Mouse (Mus musculus) MEL (cell line): ENCODE data around the gene Kcmf1. TPM values are rescaled to one million over a fixed set of nuclear protein-coding genes. Genes with fewer than 3 reads are reported as not detected.
A peak's percentile ranks its signal among the peaks of the same experiment; 100 is the strongest.

Experiments
- DNase-seq: peaks from one replicate; pipeline ENCODE4 v3.0.0; 2011; ENCODE audit warnings: low read depth, low spot score
- H3K27ac ChIP-seq: 2 replicates; pipeline ENCODE4 v1.5.1; 2012; ENCODE audit warnings: low read depth, mild to moderate bottlenecking, control low read depth, low read length, moderate library complexity; ENCODE audit not compliant: control insufficient read depth
- H3K27me3 ChIP-seq, 2 experiments: fragments of 150-350 bp in 1 of 2; sonication (generic) in 1 of 2; 2 replicates each; pipeline ENCODE4 v1.6.1; 2012; ENCODE audit warnings: low read length in 2 of 2, mild to moderate bottlenecking in 2 of 2, improper control_type of control experiment in 1 of 2, moderate library complexity in 1 of 2; ENCODE audit not compliant: insufficient read depth in 2 of 2, control insufficient read depth in 1 of 2
- H3K36me3 ChIP-seq, 2 experiments: 2 replicates each; pipeline ENCODE4 v1.6.1; 2012 to 2014; ENCODE audit warnings: low read length in 2 of 2, improper control_type of control experiment in 1 of 2, inconsistent platforms in 1 of 2, mild to moderate bottlenecking in 1 of 2; ENCODE audit not compliant: insufficient read depth in 2 of 2, control insufficient read depth in 1 of 2
- H3K4me1 ChIP-seq, 2 experiments: fragments of 150-350 bp in 1 of 2; sonication (generic) in 1 of 2; 2 replicates each; pipeline ENCODE4 v1.6.1; 2012; ENCODE audit warnings: low read length in 2 of 2, improper control_type of control experiment in 1 of 2, mild to moderate bottlenecking in 1 of 2; ENCODE audit not compliant: insufficient read depth in 2 of 2, control insufficient read depth in 1 of 2
- H3K4me3 ChIP-seq, 2 experiments: fragments of 150-350 bp in 1 of 2; sonication (generic) in 1 of 2; 2 replicates each; pipeline ENCODE4 v1.5.1; 2012; ENCODE audit warnings: low read depth in 2 of 2, low read length in 2 of 2, mild to moderate bottlenecking in 2 of 2, moderate library complexity in 2 of 2, control low read depth in 1 of 2, improper control_type of control experiment in 1 of 2; ENCODE audit not compliant: control insufficient read depth in 1 of 2, insufficient read depth in 1 of 2
- H3K79me2 ChIP-seq: 2 replicates; pipeline ENCODE4 v1.6.1; 2012; ENCODE audit warnings: mild to moderate bottlenecking, low read length, moderate library complexity; ENCODE audit not compliant: control insufficient read depth, poor library complexity, insufficient read depth
- H3K9ac ChIP-seq: 2 replicates; pipeline ENCODE4 v1.6.1; 2012; ENCODE audit warnings: low read depth, mild to moderate bottlenecking, control low read depth, low read length, moderate library complexity; ENCODE audit not compliant: control insufficient read depth, poor library complexity, severe bottlenecking
- H3K9me3 ChIP-seq: fragments of 150-350 bp; sonication (generic); replicated peaks from 2 replicates; pipeline ENCODE4 v1.6.1; 2012; ENCODE audit warnings: mild to moderate bottlenecking, low read length, improper control_type of control experiment, moderate library complexity; ENCODE audit not compliant: insufficient read depth
- BHLHE40 ChIP-seq: IDR thresholded peaks from 2 replicates; pipeline ENCODE4 v1.6.1; 2012; ENCODE audit warnings: low read depth, mild to moderate bottlenecking, inconsistent platforms, low read length, improper control_type of control experiment, borderline replicate concordance
- CTCF ChIP-seq, 3 experiments: IDR thresholded peaks in 2 of 3; conservative IDR thresholded peaks in 1 of 3; 2 replicates each; pipeline ENCODE4 v1.5.1; 2011 to 2012; ENCODE audit warnings: low read length in 3 of 3, low read depth in 2 of 3, mild to moderate bottlenecking in 2 of 3, improper control_type of control experiment in 1 of 3, inconsistent platforms in 1 of 3, mixed read lengths in 1 of 3, moderate library complexity in 1 of 3; ENCODE audit not compliant: control insufficient read depth in 1 of 3, insufficient read depth in 1 of 3, poor library complexity in 1 of 3, severe bottlenecking in 1 of 3
- GATA1 ChIP-seq: IDR thresholded peaks from 2 replicates; pipeline ENCODE4 v1.6.1; 2011; ENCODE audit warnings: low read depth, low read length, improper control_type of control experiment
- HCFC1 ChIP-seq: IDR thresholded peaks from 2 replicates; pipeline ENCODE4 v1.6.1; 2012; ENCODE audit warnings: low read depth, mild to moderate bottlenecking, inconsistent platforms, low read length, improper control_type of control experiment, moderate library complexity
- KAT2A ChIP-seq: conservative IDR thresholded peaks from 2 replicates; pipeline ENCODE4 v1.6.1; 2012; ENCODE audit warnings: low read depth, low read length, improper control_type of control experiment, inconsistent platforms
- MAX ChIP-seq: IDR thresholded peaks from 2 replicates; pipeline ENCODE4 v1.6.1; 2011; ENCODE audit warnings: low read length, improper control_type of control experiment
- MYC ChIP-seq: IDR thresholded peaks from 2 replicates; pipeline ENCODE4 v1.6.1; 2011; ENCODE audit warnings: low read depth, mild to moderate bottlenecking, low read length, improper control_type of control experiment, moderate library complexity
- NELFE ChIP-seq: IDR thresholded peaks from 2 replicates; pipeline ENCODE4 v1.6.1; 2011; ENCODE audit warnings: low read depth, low read length, improper control_type of control experiment
- POLR2AphosphoS2 ChIP-seq: IDR thresholded peaks from 2 replicates; pipeline ENCODE4 v1.6.1; 2011; ENCODE audit warnings: low read length, improper control_type of control experiment
- SMC3 ChIP-seq: IDR thresholded peaks from 2 replicates; pipeline ENCODE4 v1.6.1; 2011; ENCODE audit warnings: low read depth, low read length, improper control_type of control experiment
- TAL1 ChIP-seq: IDR thresholded peaks from 2 replicates; pipeline ENCODE4 v1.6.1; 2012; ENCODE audit warnings: mild to moderate bottlenecking, inconsistent platforms, low read length, moderate library complexity, mixed read lengths
- USF1 ChIP-seq: IDR thresholded peaks from 2 replicates; pipeline ENCODE4 v1.6.1; 2014; ENCODE audit warnings: low read depth, mild to moderate bottlenecking, inconsistent platforms, low read length, improper control_type of control experiment, moderate library complexity
- ZC3H11A ChIP-seq: IDR thresholded peaks from 2 replicates; pipeline ENCODE4 v1.6.1; 2012; ENCODE audit warnings: low read depth, mild to moderate bottlenecking, inconsistent platforms, low read length, improper control_type of control experiment
- polyA plus RNA-seq, 2 experiments: library from polyadenylated mRNA; stranded (reverse) in 1 of 2; unstranded in 1 of 2; fragments of >175 nt in 1 of 2; fragments of >200 nt in 1 of 2; gene quantifications; 2 replicates each; pipeline versions ENCODE4 v1.2.1 to v1.2.4; 2012; ENCODE audit warnings: low replicate concordance in 2 of 2, low read depth in 1 of 2; ENCODE audit not compliant: insufficient read length in 2 of 2, insufficient read depth in 1 of 2, missing spikeins in 1 of 2
- total RNA-seq: library from RNA; depleted of rRNA; stranded (reverse); fragments of 300-350 nt; gene quantifications from 2 replicates; pipeline ENCODE4 v1.2.3, GENCODE M21; 2012

Kcmf1 gene
- total and polyA plus RNA-seq, 3 experiments, result 77.0 to 195 (median 133) TPM

DNA sequence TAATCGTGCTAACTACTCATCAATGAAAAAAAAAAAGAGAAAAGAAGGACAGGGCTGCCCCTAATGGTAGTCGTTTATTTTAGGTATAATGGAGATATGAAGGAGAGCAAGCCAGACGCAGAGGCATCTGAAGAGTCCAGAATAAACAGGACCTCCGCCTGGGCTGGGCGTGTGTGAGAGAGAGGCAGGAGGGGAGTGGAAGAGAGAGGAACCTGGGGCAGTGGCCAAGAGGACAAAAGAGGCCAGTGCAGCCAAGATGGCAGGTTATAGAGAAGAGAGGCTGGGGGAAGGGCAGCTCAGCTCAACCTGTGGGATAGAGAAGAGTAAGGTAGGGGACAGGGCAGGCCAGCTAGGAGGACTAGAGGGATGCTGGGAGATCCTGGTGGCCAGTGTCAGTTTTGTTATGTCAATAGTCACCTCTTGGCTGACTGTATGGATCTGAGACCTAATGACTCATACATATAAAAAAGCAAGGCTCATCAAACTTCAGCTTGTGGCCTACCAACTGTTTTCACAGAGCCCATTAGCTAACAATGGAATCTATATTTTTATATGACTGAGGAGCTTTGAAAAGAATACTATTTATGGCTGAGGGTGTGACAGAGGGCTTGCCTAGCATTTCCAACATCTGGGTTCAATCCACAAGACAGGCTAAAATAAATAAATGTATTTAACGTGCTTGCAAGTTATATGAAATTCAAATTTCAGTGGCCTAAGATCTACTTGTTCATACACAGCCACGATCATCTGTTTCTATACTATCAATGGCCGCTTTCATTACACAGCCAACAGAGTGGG lies 16.9 kb downstream of the Kcmf1 start:
- DNase-seq, result no peak
- Histone ChIP-seq H3K27me3 (no peaks in the 10 kb centered on the region), H3K27ac (no peak overlapping the region), H3K9me3 (no peaks in the 10 kb centered on the region), H3K79me2 (peaks cover 78% of the 10 kb centered on the region), H3K4me1 (peaks cover 10 to 11% of the 10 kb centered on the region in 2 experiments), H3K4me3 (no peak overlapping the region), H3K9ac (no peak overlapping the region), H3K36me3 (peaks cover 4 to 28% of the 10 kb centered on the region in 2 experiments)
- TF ChIP-seq CTCF (IDR thresholded peaks at IDR 0.05 in 2 of 3, conservative IDR thresholded peaks at IDR 0.05 in 1 of 3; ENCODE audit: control insufficient read depth in 1 of 3, insufficient read depth in 1 of 3, low read depth in 2 of 3, low read length in 3 of 3, poor library complexity in 1 of 3, severe bottlenecking in 1 of 3) (no peak), NELFE (no peak), ZC3H11A (no peak), POLR2AphosphoS2 (no peak), USF1 (no peak), BHLHE40 (no peak), GATA1 (no peak), HCFC1 (no peak)

DNA sequence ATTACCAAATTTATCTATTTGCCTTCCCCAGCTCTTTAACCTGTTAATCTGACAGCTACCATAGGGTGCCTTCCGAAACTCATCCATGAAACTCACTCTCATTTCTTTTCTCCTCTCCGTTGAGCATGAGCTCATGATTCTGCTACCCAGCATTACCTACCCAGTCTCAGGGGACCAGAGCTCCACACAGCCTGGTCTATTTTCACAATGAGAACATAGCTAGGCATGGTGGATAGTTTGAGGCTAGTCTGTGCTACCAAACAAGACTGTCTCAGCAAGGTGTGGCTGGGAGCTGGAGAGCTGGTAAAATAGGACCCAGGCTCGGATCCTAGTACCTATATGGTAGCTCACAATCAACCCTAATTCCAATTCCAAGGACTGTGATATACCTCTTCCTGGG lies 17.6 kb downstream of the Kcmf1 start:
- H3K79me2 ChIP-seq, result peaks cover 76% of the 10 kb centered on the region
- no peak overlapping the region; the same call in 1 of the 2 replicates for H3K9ac ChIP-seq
- peaks cover 10 to 11% of the 10 kb centered on the region in 2 experiments for H3K4me1 ChIP-seq
- H3K27ac ChIP-seq, result peak overlapping the region; percentile 65; the same call in 1 of the 2 replicates
- H3K36me3 ChIP-seq, result peaks cover 2 to 28% of the 10 kb centered on the region in 2 experiments
- H3K9me3 ChIP-seq, result no peaks in the 10 kb centered on the region
- TF ChIP-seq POLR2AphosphoS2 (no peak), SMC3 (no peak), KAT2A (no peak)
- TF ChIP-seq, all 39 proteins: peak for 0
- H3K27me3 ChIP-seq, result no peaks in the 10 kb centered on the region
- H3K4me3 ChIP-seq, result no peak overlapping the region
- no peak for DNase-seq

DNA sequence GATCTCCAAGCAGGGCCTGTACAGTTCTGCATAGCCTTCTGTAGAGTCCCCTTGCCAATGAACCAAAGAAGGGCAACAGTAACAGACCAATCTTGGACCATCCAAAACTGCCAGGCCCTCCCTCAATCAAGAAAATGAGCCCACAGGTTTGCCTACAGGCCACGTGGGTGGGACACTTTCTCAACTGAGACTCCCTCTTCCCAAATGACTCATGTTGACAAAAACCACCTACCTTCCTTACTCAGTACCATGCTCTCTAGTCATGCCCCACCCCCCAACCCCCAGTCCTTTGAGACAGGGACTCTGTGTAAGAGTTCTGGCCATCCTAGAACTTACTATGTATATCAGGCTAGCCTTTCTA lies 18.2 kb downstream of the Kcmf1 start:
- no peaks in the 10 kb centered on the region for H3K27me3 ChIP-seq
- H3K79me2 ChIP-seq, result peaks cover 72% of the 10 kb centered on the region
- H3K27ac ChIP-seq, result peak overlapping the region; percentile 65
- peaks cover 2 to 25% of the 10 kb centered on the region in 2 experiments; a peak in 3 of 4 replicates for H3K36me3 ChIP-seq
- peaks cover 10 to 11% of the 10 kb centered on the region in 2 experiments for H3K4me1 ChIP-seq
- DNase-seq, result no peak
- peak overlapping the region; percentile 13 to 21 for H3K4me3 ChIP-seq
- H3K9ac ChIP-seq, result peak overlapping the region; percentile 42
- no peak for TF ChIP-seq TAL1
- 0 out of 2 replicates have a peak, but pooled peaks have one; percentile 33 for TF ChIP-seq MAX
- peak; percentile 3; the same call in 1 of the 2 replicates for TF ChIP-seq MYC
- TF ChIP-seq HCFC1, result no peak
- no peaks in the 10 kb centered on the region for H3K9me3 ChIP-seq
